Mouse (Mus musculus): ENCODE measurements around the gene Gnaz. TPM values are rescaled to one million over a fixed set of nuclear protein-coding genes. Genes with fewer than 3 reads are reported as not detected.
A peak's percentile ranks its signal among the peaks of the same experiment; 100 is the strongest.

The Gnaz gene
- total RNA-seq (2021), result 2.4 and 3.5 TPM in 2 replicates
- long read RNA-seq, transcript Gnaz-201 (4 exons, 3,519 nt), result major isoform, 6 of 10 reads
- long read RNA-seq, partial matches to known transcripts, result 0 of 10 reads
- long read RNA-seq, other reads (novel, unspliced or antisense), result 4 of 10 reads

GRCm38 (mm10) chr10:74966850-74967451, at the start of gene Gnaz:
Gnaz (plus strand) TSS chr10:74967177.
- DNase-seq, result peak; percentile 97

- DNase-seq, result no peak
These were observed 47.7 kb upstream of the Gnaz start for GRCm38 (mm10) chr10:74919277-74919676.

GRCm38 (mm10) chr10:74920853-74921567, 46.0 kb upstream of the Gnaz start:
- DNase-seq, result peak; percentile 63

GRCm38 (mm10) chr10:74921614-74922013, 45.4 kb upstream of the Gnaz start:
- peak; percentile 62 for DNase-seq

GRCm38 (mm10) chr10:74922763-74923162, 44.2 kb upstream of the Gnaz start:
- DNase-seq, result peak; percentile 67

- no peak for DNase-seq
These were observed 42.7 kb upstream of the Gnaz start for GRCm38 (mm10) chr10:74924274-74924673.

DNA sequence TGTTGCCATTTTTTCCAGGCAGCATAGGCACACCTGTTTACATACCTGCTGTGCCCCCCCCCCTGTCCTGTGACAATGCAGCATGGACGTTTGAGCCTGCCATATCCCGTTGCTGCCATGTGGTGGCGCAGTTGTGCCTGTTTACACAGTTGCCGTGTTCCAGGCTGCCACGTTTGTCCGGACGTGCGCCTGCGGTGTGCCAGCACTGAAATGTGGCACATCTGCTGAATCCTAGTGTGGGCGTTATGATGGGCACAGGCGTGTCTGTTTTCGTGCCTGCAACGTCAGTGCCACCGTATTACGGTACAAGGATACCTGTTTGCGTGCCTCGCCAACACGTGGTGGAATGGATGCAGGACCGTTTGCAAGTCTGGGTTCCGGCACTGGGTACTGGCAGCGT, 41.7 kb upstream of the Gnaz start:
- peak; percentile 65 for DNase-seq

- no peak for DNase-seq
These were observed 38.7 kb upstream of the Gnaz start for GRCm38 (mm10) chr10:74928276-74928675.

- no peak for DNase-seq
These were observed 37.4 kb upstream of the Gnaz start for GRCm38 (mm10) chr10:74929578-74929977.

DNA sequence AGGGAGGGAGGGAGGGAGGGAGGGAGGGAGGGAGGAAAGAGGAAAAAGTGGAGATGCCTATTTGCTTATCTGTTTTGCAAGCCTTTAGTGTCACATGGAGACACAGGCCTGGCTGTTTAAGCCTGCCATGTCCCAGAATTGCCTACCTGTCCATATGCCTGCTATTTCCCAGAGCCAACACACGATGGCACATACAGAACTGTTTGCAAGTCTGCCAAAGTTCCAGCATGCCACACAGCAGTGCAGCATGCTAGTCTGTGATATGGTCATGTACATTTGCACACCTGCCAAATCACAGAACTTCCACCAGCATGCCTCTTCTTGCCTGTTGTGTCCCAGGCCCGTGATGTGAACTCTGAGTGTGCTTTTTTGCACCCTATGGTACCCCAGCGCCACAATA, 36.4 kb upstream of the Gnaz start:
- no peak for DNase-seq

GRCm38 (mm10) chr10:74931631-74932030, 35.3 kb upstream of the Gnaz start:
- no peak for DNase-seq

GRCm38 (mm10) chr10:74932487-74932886, 34.5 kb upstream of the Gnaz start:
- no peak for DNase-seq

DNA sequence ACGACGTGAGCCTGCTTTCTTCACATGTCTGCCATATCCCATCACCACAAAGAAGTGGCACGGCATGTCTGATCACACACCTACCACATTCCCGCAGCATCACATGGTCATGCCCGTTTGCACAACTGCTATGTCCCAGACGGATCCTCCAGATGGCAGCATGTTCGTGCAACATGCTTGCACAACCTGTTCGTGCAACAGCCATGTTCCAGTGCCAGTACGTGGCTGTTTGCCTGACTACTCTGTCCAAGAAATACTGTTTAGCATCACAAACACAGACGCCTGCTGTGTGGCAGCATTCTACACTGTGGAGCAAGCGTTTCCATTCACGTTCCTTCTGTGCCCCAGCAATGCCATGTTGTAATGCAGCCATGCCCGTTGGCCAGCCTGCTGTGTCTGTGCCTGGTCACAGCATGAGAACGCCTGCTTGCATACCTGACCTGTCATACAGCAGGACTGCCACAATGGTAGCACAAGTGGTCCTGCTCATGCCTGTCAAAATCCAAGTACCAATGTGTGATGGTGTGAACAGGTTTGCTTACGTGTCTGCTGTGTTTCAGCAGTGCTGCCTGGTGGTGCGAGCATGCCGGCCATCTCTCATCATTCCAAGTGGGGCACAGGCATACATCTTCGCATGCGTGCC, 33.3 kb upstream of the Gnaz start:
- DNase-seq, result no peak

- DNase-seq, result no peak
These were observed 32.5 kb upstream of the Gnaz start for GRCm38 (mm10) chr10:74934521-74934920.

- no peak for DNase-seq
These were observed 32.0 kb upstream of the Gnaz start for GRCm38 (mm10) chr10:74935016-74935415.

DNA sequence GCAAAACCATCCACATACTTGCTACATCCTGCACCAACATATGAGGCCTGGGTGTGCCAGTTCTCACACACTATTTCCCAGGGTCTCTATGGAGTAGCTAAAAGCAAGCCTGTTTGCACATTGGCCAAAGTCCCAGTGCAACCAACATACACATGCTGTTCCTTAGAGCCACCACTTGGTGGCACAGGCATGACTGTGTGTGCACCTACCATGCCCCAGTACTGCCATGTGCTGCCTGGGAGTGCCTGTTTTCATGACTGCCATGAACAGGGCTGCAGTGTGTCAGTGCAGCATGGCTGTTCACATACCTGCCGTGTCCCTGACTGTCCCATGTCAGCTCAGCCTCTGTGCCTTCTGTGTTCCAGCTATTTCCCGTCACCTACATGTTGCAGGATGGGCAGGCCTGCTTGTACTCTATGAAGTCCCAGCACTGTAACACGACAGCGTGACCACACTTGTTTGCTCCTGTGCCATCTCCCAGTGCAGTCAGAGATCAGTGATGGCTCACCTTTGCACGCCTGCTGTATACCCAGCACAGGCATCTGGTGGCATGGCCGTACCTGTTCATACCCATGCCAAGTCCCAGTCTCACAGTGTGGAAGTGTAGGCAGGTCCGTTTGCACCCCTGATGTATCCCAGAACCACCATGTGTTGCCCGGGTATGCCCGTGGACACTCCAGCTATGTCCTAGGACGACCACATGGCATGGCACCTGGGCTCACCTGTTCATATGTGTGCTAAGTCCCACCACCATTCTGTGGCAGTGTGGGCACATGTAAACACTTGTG, 29.8 kb upstream of the Gnaz start:
- DNase-seq, result no peak

DNA sequence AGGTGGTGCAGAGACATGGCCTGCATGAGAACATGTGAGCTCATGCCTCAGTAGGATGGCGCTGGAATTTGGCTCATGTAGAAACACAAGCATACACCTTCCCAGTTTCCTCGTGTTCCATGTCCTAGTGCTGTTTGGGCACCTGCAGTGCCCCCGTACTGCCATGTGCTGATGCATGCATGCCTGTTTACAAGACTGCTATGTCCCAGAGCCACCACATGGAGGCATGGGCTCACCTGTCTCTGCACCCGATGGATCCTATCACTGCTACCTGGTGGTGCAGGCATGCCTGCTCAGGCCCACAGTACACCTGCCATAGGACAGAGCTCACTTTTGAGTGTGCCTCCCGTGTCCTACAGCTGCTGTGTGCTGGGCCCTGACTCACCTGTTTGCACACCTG, 28.6 kb upstream of the Gnaz start:
- DNase-seq, result no peak

DNA sequence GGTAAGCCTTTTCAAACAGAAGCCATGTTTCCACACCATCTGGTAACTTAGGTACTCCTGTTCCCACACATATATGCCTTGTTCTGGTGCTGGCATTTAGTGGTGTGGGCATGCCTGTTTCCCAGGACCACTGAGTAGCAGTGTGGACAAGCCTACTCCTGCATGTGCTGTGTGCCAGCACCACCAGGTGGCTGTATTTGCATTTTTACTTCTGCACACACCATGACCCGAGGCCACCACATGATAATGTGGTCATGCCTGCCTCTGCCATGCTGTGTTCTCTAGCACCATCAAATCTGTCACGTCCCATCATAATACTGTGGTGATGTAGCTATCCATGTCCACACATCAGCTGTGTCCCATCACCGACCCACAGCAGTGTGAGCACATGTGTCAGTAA, 27.7 kb upstream of the Gnaz start:
- no peak for DNase-seq

- DNase-seq, result no peak
These were observed 26.2 kb upstream of the Gnaz start for GRCm38 (mm10) chr10:74940795-74941194.

- DNase-seq, result no peak
These were observed 14.0 kb upstream of the Gnaz start for GRCm38 (mm10) chr10:74952830-74953443.

- DNase-seq, result no peak
These were observed 2.6 kb upstream of the Gnaz start for GRCm38 (mm10) chr10:74964380-74964779.

- DNase-seq, result no peak
These were observed 782 bp downstream of the Gnaz start for GRCm38 (mm10) chr10:74967651-74968267.

Measured in adrenal gland, postnatal 25 days (tissue).